Mouse (Mus musculus) hindbrain, embryonic 13.5 days (tissue): Measurements from ENCODE around the gene G6pc3. TPM values are rescaled to one million over a fixed set of nuclear protein-coding genes. Genes with fewer than 3 reads are reported as not detected.
A peak's percentile ranks its signal among the peaks of the same experiment; 100 is the strongest.

ENCODE experiments used
- ATAC-seq: fragments of 200-750 bp; cut with Nextera tagmentation; 2 replicates; pipeline ENCODE4 v1.8.0; 2017; ENCODE audit warnings: moderate TSS enrichment; ENCODE audit not compliant: low FRiP score
- H3K27ac ChIP-seq: fragments of 300-500 bp; sonication (generic); 2 replicates; pipeline ENCODE4 v1.5.1; 2015; ENCODE audit warnings: inconsistent platforms, mild to moderate bottlenecking, moderate library complexity
- H3K27me3 ChIP-seq: fragments of 300-500 bp; sonication (generic); 2 replicates; pipeline ENCODE4 v1.6.1; 2015; ENCODE audit warnings: mild to moderate bottlenecking, inconsistent platforms
- H3K36me3 ChIP-seq: fragments of 300-500 bp; sonication (generic); 2 replicates; pipeline ENCODE4 v1.6.1; 2015; ENCODE audit warnings: mild to moderate bottlenecking, inconsistent platforms
- H3K4me1 ChIP-seq: fragments of 300-500 bp; sonication (generic); replicated peaks from 2 replicates; pipeline ENCODE4 v1.6.1; 2015; ENCODE audit warnings: inconsistent platforms
- H3K4me2 ChIP-seq: fragments of 300-500 bp; sonication (generic); 2 replicates; pipeline ENCODE4 v1.6.1; 2015; ENCODE audit warnings: inconsistent platforms, mild to moderate bottlenecking, moderate library complexity
- H3K4me3 ChIP-seq: fragments of 300-500 bp; sonication (generic); 2 replicates; pipeline ENCODE4 v1.5.1; 2015; ENCODE audit warnings: mild to moderate bottlenecking, inconsistent platforms
- H3K9ac ChIP-seq: fragments of 300-500 bp; sonication (generic); 2 replicates; pipeline ENCODE4 v1.6.1; 2015; ENCODE audit warnings: mild to moderate bottlenecking, inconsistent platforms
- H3K9me3 ChIP-seq: fragments of 300-500 bp; sonication (generic); 2 replicates; pipeline ENCODE4 v1.6.1; 2016; ENCODE audit warnings: inconsistent platforms
- WGBS: fragments of 180-500 bp; shearing (Covaris S2); methylation state at CpG from one replicate; pipeline ENCODE4 v1.1.7; 2015; 5-methylcytosine and 5-hydroxymethylcytosine counted together
- polyA plus RNA-seq: library from polyadenylated mRNA; unstranded; fragments of >200 nt; fragmentation: Nextera tagmentation; extraction: Ambion mirVana; gene quantifications from 2 replicates; pipeline ENCODE4 v1.2.1, GENCODE M21; 2015

Gene G6pc3
- polyA plus RNA-seq, 1 experiment from 2014 or later = 30.0 TPM

- 0 out of 2 replicates have a peak overlapping the region, but pooled peaks have one; percentile 2 for H3K9ac ChIP-seq
- H3K4me1 ChIP-seq = peaks cover 6% of the 10 kb centered on the region
- H3K4me3 ChIP-seq = no peak overlapping the region
- no peak overlapping the region for H3K27ac ChIP-seq
- H3K4me2 ChIP-seq = no peak overlapping the region
- H3K9me3 ChIP-seq = no peaks in the 10 kb centered on the region
- ATAC-seq = no peak
- H3K27me3 ChIP-seq = no peaks in the 10 kb centered on the region
- peaks cover 90% of the 10 kb centered on the region for H3K36me3 ChIP-seq
- WGBS = 90% methylated on average over 21 of the region's 21 CpGs
These were observed 6.8 kb downstream of the G6pc3 start for GRCm38 (mm10) chr11:102196018-102196797.

GRCm38 (mm10) chr11:102198245-102198644 lies 8.8 kb downstream of the G6pc3 start:
- 0 out of 2 replicates have a peak, but pooled peaks cover 4% of the 10 kb centered on the region for H3K4me1 ChIP-seq

GRCm38 (mm10) chr11:102199856-102200255 lies 10.4 kb downstream of the G6pc3 start:
- no peak overlapping the region for H3K4me2 ChIP-seq

More at GRCm38 (mm10) chr11:102198245-102198644, 8.8 kb downstream of the G6pc3 start:
- H3K27ac ChIP-seq = no peak overlapping the region
- no peaks in the 10 kb centered on the region for H3K27me3 ChIP-seq
- no peak overlapping the region for H3K4me3 ChIP-seq
- H3K9ac ChIP-seq = no peak overlapping the region
- 62% methylated on average over 6 of the region's 6 CpGs for WGBS
- H3K9me3 ChIP-seq = no peaks in the 10 kb centered on the region
- H3K4me2 ChIP-seq = no peak overlapping the region
- no peak for ATAC-seq
- H3K36me3 ChIP-seq = peaks cover 99% of the 10 kb centered on the region

GRCm38 (mm10) chr11:102201408-102201821 lies 12.0 kb downstream of the G6pc3 start:
- 77% methylated on average over 12 of the region's 12 CpGs for WGBS
- H3K27me3 ChIP-seq = no peaks in the 10 kb centered on the region
- no peak overlapping the region for H3K4me3 ChIP-seq
- no peak overlapping the region for H3K27ac ChIP-seq
- no peak for ATAC-seq
- no peaks in the 10 kb centered on the region for H3K9me3 ChIP-seq
- no peak overlapping the region for H3K4me2 ChIP-seq
- 0 out of 2 replicates have a peak overlapping the region, but pooled peaks have one; percentile 24 for H3K9ac ChIP-seq
- 0 out of 2 replicates have a peak, but pooled peaks cover 5% of the 10 kb centered on the region for H3K4me1 ChIP-seq
- H3K36me3 ChIP-seq = peaks cover 100% of the 10 kb centered on the region

More at GRCm38 (mm10) chr11:102199856-102200255, 10.4 kb downstream of the G6pc3 start:
- Histone ChIP-seq H3K27me3 (no peaks in the 10 kb centered on the region), H3K9me3 (no peaks in the 10 kb centered on the region), H3K9ac (no peak overlapping the region), H3K4me1 (0 out of 2 replicates have a peak, but pooled peaks cover 4% of the 10 kb centered on the region), H3K36me3 (peaks cover 100% of the 10 kb centered on the region), H3K4me3 (no peak overlapping the region), H3K27ac (no peak overlapping the region)
- ATAC-seq = no peak
- WGBS = 90% methylated on average over 9 of the region's 9 CpGs

- WGBS = 54% methylated on average over 28 of the region's 30 CpGs
- peaks cover 44% of the 10 kb centered on the region for H3K4me1 ChIP-seq
- H3K4me3 ChIP-seq = no peak overlapping the region
- H3K27me3 ChIP-seq = no peaks in the 10 kb centered on the region
- no peaks in the 10 kb centered on the region for H3K9me3 ChIP-seq
- no peak overlapping the region for H3K4me2 ChIP-seq
- no peak for ATAC-seq
- no peak overlapping the region for H3K27ac ChIP-seq
- peak overlapping the region; percentile 43; the same call in 1 of the 2 replicates for H3K9ac ChIP-seq
- H3K36me3 ChIP-seq = peaks cover 58% of the 10 kb centered on the region
These were observed 17.1 kb downstream of the G6pc3 start for GRCm38 (mm10) chr11:102206481-102206880.

GRCm38 (mm10) chr11:102207825-102208777 lies 18.7 kb downstream of the G6pc3 start:
- Histone ChIP-seq H3K9ac (peak overlapping the region; percentile 35; the same call in 1 of the 2 replicates), H3K9me3 (no peaks in the 10 kb centered on the region), H3K27ac (peak overlapping the region; percentile 36; the same call in 1 of the 2 replicates), H3K4me3 (no peak overlapping the region), H3K4me1 (peaks cover 56% of the 10 kb centered on the region), H3K36me3 (peaks cover 49% of the 10 kb centered on the region), H3K27me3 (no peaks in the 10 kb centered on the region), H3K4me2 (no peak overlapping the region)
- 18% methylated on average over 11 of the region's 11 CpGs for WGBS
- ATAC-seq = 0 out of 2 replicates have a peak, but pooled peaks have one; percentile 19

GRCm38 (mm10) chr11:102208846-102209245 lies 19.4 kb downstream of the G6pc3 start:
- 20% methylated on average over 2 of the region's 4 CpGs for WGBS
- Histone ChIP-seq H3K36me3 (peaks cover 41% of the 10 kb centered on the region), H3K27ac (no peak overlapping the region), H3K27me3 (no peaks in the 10 kb centered on the region), H3K9ac (peak overlapping the region; percentile 35; the same call in 1 of the 2 replicates), H3K4me1 (peaks cover 62% of the 10 kb centered on the region), H3K9me3 (no peaks in the 10 kb centered on the region), H3K4me2 (no peak overlapping the region), H3K4me3 (no peak overlapping the region)
- no peak for ATAC-seq

- 25% methylated on average over 2 of the region's 2 CpGs for WGBS
- Histone ChIP-seq H3K9ac (0 out of 2 replicates have a peak overlapping the region, but pooled peaks have one; percentile 30), H3K4me2 (no peak overlapping the region), H3K9me3 (no peaks in the 10 kb centered on the region), H3K4me1 (peaks cover 71% of the 10 kb centered on the region), H3K27me3 (no peaks in the 10 kb centered on the region), H3K27ac (peak overlapping the region; percentile 30; the same call in 1 of the 2 replicates), H3K36me3 (peaks cover 32% of the 10 kb centered on the region), H3K4me3 (no peak overlapping the region)
- no peak for ATAC-seq
These were observed 20.3 kb downstream of the G6pc3 start for GRCm38 (mm10) chr11:102209742-102210141.

- H3K9me3 ChIP-seq = no peaks in the 10 kb centered on the region
- peaks cover 28% of the 10 kb centered on the region for H3K36me3 ChIP-seq
- no peaks in the 10 kb centered on the region for H3K27me3 ChIP-seq
- no peak overlapping the region; the same call in 1 of the 2 replicates for H3K27ac ChIP-seq
- ATAC-seq = no peak
- no peak overlapping the region for H3K9ac ChIP-seq
- H3K4me3 ChIP-seq = no peak overlapping the region
- no peak overlapping the region for H3K4me2 ChIP-seq
- peaks cover 75% of the 10 kb centered on the region for H3K4me1 ChIP-seq
- 75% methylated on average over 3 of the region's 3 CpGs for WGBS
These were observed 20.8 kb downstream of the G6pc3 start for GRCm38 (mm10) chr11:102210185-102210584.

GRCm38 (mm10) chr11:102211011-102211410 lies 21.6 kb downstream of the G6pc3 start:
- no peak for ATAC-seq
- Histone ChIP-seq H3K27ac (no peak overlapping the region), H3K4me1 (peaks cover 83% of the 10 kb centered on the region), H3K9me3 (no peaks in the 10 kb centered on the region), H3K9ac (peak overlapping the region; percentile 30; the same call in 1 of the 2 replicates), H3K36me3 (peaks cover 20% of the 10 kb centered on the region), H3K4me2 (no peak overlapping the region), H3K4me3 (no peak overlapping the region), H3K27me3 (no peaks in the 10 kb centered on the region)
- WGBS = 62% methylated on average over 5 of the region's 5 CpGs

GRCm38 (mm10) chr11:102211936-102212341 lies 22.5 kb downstream of the G6pc3 start:
- WGBS = 63% methylated on average over 18 of the region's 18 CpGs
- H3K27ac ChIP-seq = no peak overlapping the region; the same call in 1 of the 2 replicates

More at GRCm38 (mm10) chr11:102211936-102212341, 22.5 kb downstream of the G6pc3 start:
- H3K9me3 ChIP-seq = no peaks in the 10 kb centered on the region
- no peaks in the 10 kb centered on the region for H3K27me3 ChIP-seq
- H3K4me1 ChIP-seq = peaks cover 86% of the 10 kb centered on the region
- no peak for ATAC-seq
- no peak overlapping the region for H3K4me3 ChIP-seq
- H3K9ac ChIP-seq = no peak overlapping the region
- H3K36me3 ChIP-seq = peaks cover 11% of the 10 kb centered on the region
- H3K4me2 ChIP-seq = no peak overlapping the region
